Mouse (Mus musculus) intestine, embryonic 15.5 days (tissue): ENCODE results near the gene Gm45716. TPM values are rescaled to one million over a fixed set of nuclear protein-coding genes. Genes with fewer than 3 reads are reported as not detected.

Experiments
- ATAC-seq: fragments of 200-750 bp; cut with Nextera tagmentation; 2 replicates; pipeline ENCODE4 v1.8.0; 2017; ENCODE audit warnings: moderate TSS enrichment, moderate library complexity
- H3K27ac ChIP-seq: fragments of 300-500 bp; sonication (generic); 2 replicates; pipeline ENCODE4 v1.5.1; 2015; ENCODE audit warnings: mild to moderate bottlenecking, inconsistent platforms
- H3K27me3 ChIP-seq: fragments of 300-500 bp; sonication (generic); replicated peaks from 2 replicates; pipeline ENCODE4 v1.6.1; 2015; ENCODE audit warnings: inconsistent platforms
- H3K36me3 ChIP-seq: fragments of 300-500 bp; sonication (generic); 2 replicates; pipeline ENCODE4 v1.6.1; 2015; ENCODE audit warnings: inconsistent platforms
- H3K4me1 ChIP-seq: fragments of 300-500 bp; sonication (generic); replicated peaks from 2 replicates; pipeline ENCODE4 v1.6.1; 2015; ENCODE audit warnings: inconsistent platforms
- H3K4me2 ChIP-seq: fragments of 300-500 bp; sonication (generic); replicated peaks from 2 replicates; pipeline ENCODE4 v1.6.1; 2015; ENCODE audit warnings: mild to moderate bottlenecking, inconsistent platforms
- H3K4me3 ChIP-seq: fragments of 300-500 bp; sonication (generic); replicated peaks from 2 replicates; pipeline ENCODE4 v1.5.1; 2015; ENCODE audit warnings: inconsistent platforms
- H3K9ac ChIP-seq: fragments of 300-500 bp; sonication (generic); 2 replicates; pipeline ENCODE4 v1.6.1; 2015; ENCODE audit warnings: inconsistent platforms
- H3K9me3 ChIP-seq: fragments of 300-500 bp; sonication (generic); 2 replicates; pipeline ENCODE4 v1.6.1; 2016; ENCODE audit warnings: inconsistent platforms
- WGBS: fragments of 180-500 bp; shearing (Covaris S2); methylation state at CpG from one replicate; pipeline ENCODE4 v1.1.7; 2015; 5-methylcytosine and 5-hydroxymethylcytosine counted together
- polyA plus RNA-seq: library from polyadenylated mRNA; unstranded; fragments of >200 nt; fragmentation: Nextera tagmentation; extraction: Ambion mirVana; gene quantifications from 2 replicates; pipeline ENCODE4 v1.2.1, GENCODE M21; 2015

Gene Gm45716
- polyA plus RNA-seq, 1 experiment from 2014 or later: 12.3 TPM

DNA sequence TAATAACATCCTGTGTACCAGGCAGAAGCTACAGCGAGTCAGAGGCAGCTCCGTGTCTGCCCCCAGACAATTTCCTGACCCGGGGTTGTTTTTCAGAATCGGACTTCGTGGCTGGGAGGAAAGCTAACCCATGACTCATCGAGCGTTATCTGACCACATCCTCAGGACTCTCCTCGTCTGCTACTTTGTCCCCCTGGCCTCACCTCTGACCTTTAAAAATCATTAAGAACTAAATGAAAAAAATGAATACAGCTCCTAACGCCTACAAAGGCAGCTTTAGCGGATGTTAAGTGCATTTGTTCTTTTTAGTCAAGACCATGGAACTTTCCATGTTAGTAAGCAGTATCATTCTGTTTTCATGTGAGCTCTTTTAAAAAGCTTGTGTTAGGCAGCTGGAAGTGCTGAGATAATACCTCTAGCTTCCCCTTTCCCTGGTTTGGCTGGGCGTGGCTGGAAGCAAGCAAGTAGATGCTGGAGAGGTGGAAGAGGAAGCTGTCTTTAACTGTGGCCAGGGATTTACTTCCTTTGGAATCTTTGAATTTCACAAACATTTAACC lies 37.5 kb downstream of the Gm45716 start:
- no peak overlapping the region for H3K27ac ChIP-seq
- WGBS: 26% methylated on average over 11 of the region's 11 CpGs
- H3K4me3 ChIP-seq: no peak overlapping the region
- no peak overlapping the region for H3K4me2 ChIP-seq
- H3K36me3 ChIP-seq: no peaks in the 10 kb centered on the region
- peak; percentile 62 for ATAC-seq
- no peaks in the 10 kb centered on the region for H3K9me3 ChIP-seq
- H3K27me3 ChIP-seq: no peaks in the 10 kb centered on the region
- peaks cover 3% of the 10 kb centered on the region for H3K4me1 ChIP-seq
- no peak overlapping the region for H3K9ac ChIP-seq

DNA sequence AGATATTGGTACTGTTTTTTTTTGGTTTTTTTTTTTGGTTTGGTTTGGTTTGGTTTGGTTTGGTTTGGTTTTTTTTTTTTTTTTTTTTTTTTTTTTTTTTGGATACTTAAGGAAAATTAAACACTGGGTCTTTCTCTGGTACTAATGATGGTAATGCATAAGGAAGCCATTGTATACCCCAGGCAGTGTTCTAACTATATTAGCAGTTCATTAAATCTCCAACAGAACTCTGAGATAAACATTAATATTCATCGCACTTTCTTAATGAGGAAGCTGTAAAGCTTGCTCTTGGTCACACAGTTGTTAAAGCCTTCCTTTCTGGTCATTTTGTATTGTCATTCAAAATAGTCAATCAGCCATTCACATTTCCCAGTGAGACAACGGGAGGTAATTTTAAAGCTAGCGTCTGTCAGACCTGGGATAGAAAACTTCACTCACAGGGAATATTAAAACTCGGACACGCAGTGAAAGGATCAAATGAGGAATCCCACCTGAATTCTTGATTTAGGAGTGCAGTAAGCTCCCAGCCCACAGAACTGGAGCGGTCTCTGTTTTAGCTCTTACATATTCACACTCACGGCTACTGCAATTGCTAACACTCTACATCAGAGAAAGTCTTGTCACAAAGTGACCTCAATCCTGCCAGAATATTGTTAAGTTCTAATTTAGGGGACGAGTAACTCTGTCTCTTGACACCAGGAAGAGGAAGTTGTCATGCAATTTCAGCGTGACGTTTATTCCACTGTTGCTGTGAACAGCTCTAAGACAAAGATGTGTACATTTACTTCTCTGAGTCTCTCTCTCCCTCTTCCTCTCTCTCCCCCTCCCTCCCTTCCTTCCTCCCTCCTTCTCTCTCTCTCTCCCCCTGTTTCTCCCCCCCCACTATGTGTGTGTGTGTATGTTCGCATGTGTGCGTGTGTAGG lies 39.8 kb downstream of the Gm45716 start:
- Histone ChIP-seq H3K4me1 (peaks cover 23% of the 10 kb centered on the region), H3K4me2 (no peak overlapping the region), H3K9ac (no peak overlapping the region), H3K36me3 (no peaks in the 10 kb centered on the region), H3K4me3 (no peak overlapping the region), H3K9me3 (no peaks in the 10 kb centered on the region), H3K27ac (no peak overlapping the region), H3K27me3 (no peaks in the 10 kb centered on the region)
- 66% methylated on average over 12 of the region's 12 CpGs for WGBS
- ATAC-seq: no peak

- no peak for ATAC-seq
- WGBS: 86% methylated on average over 9 of the region's 9 CpGs
- Histone ChIP-seq H3K4me3 (no peak overlapping the region), H3K9me3 (no peaks in the 10 kb centered on the region), H3K4me2 (no peak overlapping the region), H3K4me1 (peaks cover 28% of the 10 kb centered on the region), H3K9ac (no peak overlapping the region), H3K27ac (no peak overlapping the region), H3K27me3 (no peaks in the 10 kb centered on the region), H3K36me3 (no peaks in the 10 kb centered on the region)
Observed at GRCm38 (mm10) chr11:90228251-90228949, 40.9 kb downstream of the Gm45716 start.

GRCm38 (mm10) chr11:90229800-90230199 lies 42.3 kb downstream of the Gm45716 start:
- H3K27ac ChIP-seq: peak overlapping the region; percentile 40; the same call in 1 of the 2 replicates
- ATAC-seq: no peak
- no peaks in the 10 kb centered on the region for H3K9me3 ChIP-seq
- H3K9ac ChIP-seq: no peak overlapping the region
- no peaks in the 10 kb centered on the region for H3K36me3 ChIP-seq
- no peak overlapping the region for H3K4me3 ChIP-seq
- H3K4me2 ChIP-seq: no peak overlapping the region
- H3K4me1 ChIP-seq: peaks cover 28% of the 10 kb centered on the region
- no peaks in the 10 kb centered on the region for H3K27me3 ChIP-seq

- Histone ChIP-seq H3K9me3 (no peaks in the 10 kb centered on the region), H3K36me3 (no peaks in the 10 kb centered on the region), H3K27ac (peak overlapping the region; percentile 44; the same call in 1 of the 2 replicates), H3K27me3 (no peaks in the 10 kb centered on the region), H3K4me1 (peaks cover 28% of the 10 kb centered on the region), H3K9ac (no peak overlapping the region), H3K4me3 (no peak overlapping the region), H3K4me2 (no peak overlapping the region)
- ATAC-seq: no peak
- WGBS: 44% methylated on average over 2 of the region's 2 CpGs
Observed at GRCm38 (mm10) chr11:90230671-90231070, 43.2 kb downstream of the Gm45716 start.

GRCm38 (mm10) chr11:90231631-90232030 lies 44.1 kb downstream of the Gm45716 start:
- no peaks in the 10 kb centered on the region for H3K9me3 ChIP-seq
- WGBS: 13% methylated on average over 2 of the region's 2 CpGs
- no peak overlapping the region for H3K4me3 ChIP-seq
- peak; percentile 87 for ATAC-seq
- no peak overlapping the region for H3K4me2 ChIP-seq
- no peaks in the 10 kb centered on the region for H3K27me3 ChIP-seq
- H3K4me1 ChIP-seq: peaks cover 28% of the 10 kb centered on the region
- H3K27ac ChIP-seq: peak overlapping the region; percentile 48; the same call in 1 of the 2 replicates
- no peaks in the 10 kb centered on the region for H3K36me3 ChIP-seq
- H3K9ac ChIP-seq: no peak overlapping the region

- Histone ChIP-seq H3K4me1 (peaks cover 28% of the 10 kb centered on the region), H3K4me2 (no peak overlapping the region), H3K27me3 (no peaks in the 10 kb centered on the region), H3K4me3 (no peak overlapping the region), H3K36me3 (no peaks in the 10 kb centered on the region), H3K27ac (0 out of 2 replicates have a peak overlapping the region, but pooled peaks have one; percentile 7), H3K9me3 (no peaks in the 10 kb centered on the region), H3K9ac (no peak overlapping the region)
- no peak; the same call in 1 of the 2 replicates for ATAC-seq
- 15% methylated on average over 4 of the region's 4 CpGs for whole genome bisulfite sequencing
Observed at GRCm38 (mm10) chr11:90232685-90233084, 45.2 kb downstream of the Gm45716 start.

GRCm38 (mm10) chr11:90235221-90235620 lies 47.7 kb downstream of the Gm45716 start:
- ATAC-seq: no peak
- Histone ChIP-seq H3K4me3 (no peak overlapping the region), H3K9ac (no peak overlapping the region), H3K36me3 (no peaks in the 10 kb centered on the region), H3K27me3 (no peaks in the 10 kb centered on the region), H3K4me2 (no peak overlapping the region), H3K4me1 (peaks cover 23% of the 10 kb centered on the region), H3K9me3 (no peaks in the 10 kb centered on the region), H3K27ac (no peak overlapping the region)
- 82% methylated on average over 5 of the region's 5 CpGs for WGBS

DNA sequence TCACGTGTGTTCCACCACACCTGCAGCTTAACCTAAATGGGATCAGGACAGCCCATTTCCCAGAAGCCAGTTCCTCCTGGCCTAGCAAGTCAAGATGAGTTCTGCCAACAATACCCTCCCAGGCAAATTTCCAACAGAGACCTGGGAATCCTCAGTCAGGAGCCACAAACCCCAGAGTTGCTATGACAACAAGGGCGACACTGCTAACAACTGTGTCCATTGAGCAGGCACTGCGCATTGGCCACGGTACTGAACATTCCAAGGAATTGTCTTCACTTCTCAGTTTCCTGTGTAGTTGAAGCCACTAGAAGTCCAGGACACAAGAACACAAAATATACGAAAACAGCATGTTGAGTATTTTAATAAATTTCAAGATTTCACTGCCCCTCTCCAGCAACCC lies 50.1 kb downstream of the Gm45716 start:
- H3K4me1 ChIP-seq: peaks cover 2% of the 10 kb centered on the region; the same call in 1 of the 2 replicates
- H3K27me3 ChIP-seq: no peaks in the 10 kb centered on the region
- H3K36me3 ChIP-seq: no peaks in the 10 kb centered on the region
- no peak overlapping the region for H3K9ac ChIP-seq
- no peak overlapping the region for H3K27ac ChIP-seq
- H3K4me3 ChIP-seq: no peak overlapping the region
- H3K4me2 ChIP-seq: no peak overlapping the region
- ATAC-seq: no peak
- H3K9me3 ChIP-seq: no peaks in the 10 kb centered on the region
- WGBS: 74% methylated on average over 5 of the region's 5 CpGs

DNA sequence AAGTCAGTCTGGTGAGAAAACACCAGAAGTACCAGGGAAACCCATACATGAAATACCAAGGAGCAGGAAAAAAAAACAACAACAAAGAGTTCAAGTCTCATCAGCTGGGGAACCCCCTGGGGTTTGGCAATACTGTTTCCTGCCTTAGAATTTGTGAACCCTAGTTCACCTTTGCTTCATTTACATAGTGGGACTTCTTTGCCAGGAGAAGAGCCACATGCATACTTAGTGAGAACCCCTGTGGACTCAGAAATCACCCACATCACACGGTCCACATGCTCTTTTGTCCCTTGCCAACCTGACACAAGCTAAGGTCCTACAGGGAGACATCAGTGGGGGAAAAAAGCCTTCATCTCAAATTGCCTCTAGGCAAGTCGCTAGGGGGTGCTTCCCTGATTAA lies 51.2 kb downstream of the Gm45716 start:
- Histone ChIP-seq H3K4me3 (no peak overlapping the region), H3K4me2 (no peak overlapping the region), H3K9me3 (no peaks in the 10 kb centered on the region), H3K36me3 (no peaks in the 10 kb centered on the region), H3K9ac (no peak overlapping the region), H3K4me1 (no peaks in the 10 kb centered on the region), H3K27me3 (no peaks in the 10 kb centered on the region), H3K27ac (no peak overlapping the region)
- ATAC-seq: no peak
- WGBS: 35% methylated on average over 2 of the region's 2 CpGs

GRCm38 (mm10) chr11:90240652-90241330 lies 53.3 kb downstream of the Gm45716 start:
- ATAC-seq: no peak
- no peaks in the 10 kb centered on the region for H3K36me3 ChIP-seq
- WGBS: 38% methylated on average over 6 of the region's 6 CpGs
- H3K4me3 ChIP-seq: no peak overlapping the region
- no peaks in the 10 kb centered on the region for H3K4me1 ChIP-seq
- no peak overlapping the region for H3K27ac ChIP-seq
- H3K4me2 ChIP-seq: no peak overlapping the region
- H3K27me3 ChIP-seq: no peaks in the 10 kb centered on the region
- no peak overlapping the region for H3K9ac ChIP-seq
- H3K9me3 ChIP-seq: no peaks in the 10 kb centered on the region

DNA sequence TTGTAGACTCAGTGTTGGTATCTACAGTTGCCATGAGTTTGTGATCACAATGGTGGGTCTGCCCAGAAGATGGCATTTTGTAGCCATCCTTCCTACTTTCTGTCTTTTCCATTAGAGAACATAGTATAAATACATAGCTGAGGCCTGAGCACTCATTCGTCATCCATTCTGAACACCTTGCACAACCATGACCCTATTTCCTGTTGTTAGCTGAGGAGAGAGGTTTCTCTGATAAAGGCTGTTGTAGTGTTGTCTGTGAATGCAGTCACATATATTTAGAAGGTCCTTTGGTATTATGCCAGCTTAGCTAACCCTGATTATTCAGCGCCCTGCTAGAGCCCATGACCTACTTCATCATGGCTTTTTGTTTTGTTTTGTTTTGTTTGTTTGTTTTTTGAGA lies 54.4 kb downstream of the Gm45716 start:
- H3K27ac ChIP-seq: no peak overlapping the region
- no peak overlapping the region for H3K9ac ChIP-seq
- H3K4me2 ChIP-seq: no peak overlapping the region
- H3K36me3 ChIP-seq: no peaks in the 10 kb centered on the region
- H3K4me1 ChIP-seq: no peaks in the 10 kb centered on the region
- no peaks in the 10 kb centered on the region for H3K9me3 ChIP-seq
- 85% methylated on average over 2 of the region's 2 CpGs for WGBS
- no peak for ATAC-seq
- H3K27me3 ChIP-seq: no peaks in the 10 kb centered on the region
- H3K4me3 ChIP-seq: no peak overlapping the region
